Mouse (Mus musculus): ENCODE measurements around the gene Gart. TPM values are rescaled to one million over a fixed set of nuclear protein-coding genes. Genes with fewer than 3 reads are reported as not detected.
A peak's percentile ranks its signal among the peaks of the same experiment; 100 is the strongest.
"Not testable (repeated sequence)": the region's sequence is repeated elsewhere in the genome, so short reads cannot be mapped to it uniquely, and the experiment has no call there.

Gart gene
- polyA plus RNA-seq, 1 experiment from 2014 or later = 55.7 TPM

GRCm38 (mm10) chr16:91655285-91655684 lies 8.5 kb upstream of the Gart start:
- Histone ChIP-seq H3K27ac (no peak overlapping the region), H3K36me3 (replicated peaks; ENCODE audit: control insufficient read depth, insufficient read depth) (peaks cover 90% of the 10 kb centered on the region), H3K4me1 (replicated peaks; ENCODE audit: control insufficient read depth, insufficient read depth, low read length) (peaks cover 6% of the 10 kb centered on the region), H3K27me3 (ENCODE audit: control insufficient read depth, insufficient read depth, low read length) (no peaks in the 10 kb centered on the region), H3K9me3 (ENCODE audit: control insufficient read depth, low read length) (no peaks in the 10 kb centered on the region), H3K4me3 (replicated peaks; ENCODE audit: low read length) (no peak overlapping the region), H3K9ac (no peak overlapping the region), H3K4me2 (replicated peaks) (no peak overlapping the region)
- WGBS = over 99% methylated on average over 9 of the region's 9 CpGs
- ATAC-seq (ENCODE audit: low FRiP score) (no peak), DNase-seq (ENCODE audit: low spot score) (no peak)

- Histone ChIP-seq H3K9me3 (ENCODE audit: control insufficient read depth, low read length) (no peaks in the 10 kb centered on the region), H3K4me2 (replicated peaks) (no peak overlapping the region), H3K4me3 (replicated peaks; ENCODE audit: low read length) (no peak overlapping the region), H3K9ac (no peak overlapping the region), H3K27me3 (ENCODE audit: control insufficient read depth, insufficient read depth, low read length) (no peaks in the 10 kb centered on the region), H3K27ac (no peak overlapping the region), H3K36me3 (replicated peaks; ENCODE audit: control insufficient read depth, insufficient read depth) (peaks cover 59% of the 10 kb centered on the region), H3K4me1 (replicated peaks; ENCODE audit: control insufficient read depth, insufficient read depth, low read length) (peaks cover 15% of the 10 kb centered on the region)
- DNase-seq (ENCODE audit: low spot score) (no peak), ATAC-seq (ENCODE audit: low FRiP score) (no peak)
- WGBS = 87% methylated on average over 3 of the region's 3 CpGs
Observed at GRCm38 (mm10) chr16:91652191-91652590, 5.4 kb upstream of the Gart start.

- Histone ChIP-seq H3K36me3 (replicated peaks; ENCODE audit: control insufficient read depth, insufficient read depth) (peaks cover 35% of the 10 kb centered on the region), H3K27me3 (ENCODE audit: control insufficient read depth, insufficient read depth, low read length) (no peaks in the 10 kb centered on the region), H3K4me3 (replicated peaks; ENCODE audit: low read length) (no peak overlapping the region), H3K4me2 (replicated peaks) (peak overlapping the region; percentile 29; the same call in 1 of the 2 replicates), H3K4me1 (replicated peaks; ENCODE audit: control insufficient read depth, insufficient read depth, low read length) (peaks cover 15% of the 10 kb centered on the region), H3K9me3 (ENCODE audit: control insufficient read depth, low read length) (no peaks in the 10 kb centered on the region), H3K27ac (no peak overlapping the region), H3K9ac (no peak overlapping the region)
- DNase-seq (ENCODE audit: low spot score) = no peak
- no peak for ATAC-seq (ENCODE audit: low FRiP score)
Observed at GRCm38 (mm10) chr16:91649781-91650180, 3.0 kb upstream of the Gart start.

- peak overlapping the region; percentile 52 for H3K9ac ChIP-seq
Observed at GRCm38 (mm10) chr16:91649246-91649645, 2.5 kb upstream of the Gart start.

GRCm38 (mm10) chr16:91648220-91648550 lies 1.4 kb upstream of the Gart start:
- H3K27ac ChIP-seq = peak overlapping the region; percentile 96
- H3K27me3 ChIP-seq (ENCODE audit: control insufficient read depth, insufficient read depth, low read length) = no peaks in the 10 kb centered on the region
- peak; percentile 65 for DNase-seq (ENCODE audit: low spot score)
- peak; percentile 37 for ATAC-seq (ENCODE audit: low FRiP score)
- peaks cover 22% of the 10 kb centered on the region for H3K36me3 ChIP-seq (replicated peaks; ENCODE audit: control insufficient read depth, insufficient read depth)
- peak overlapping the region; percentile 60 for H3K4me2 ChIP-seq (replicated peaks)
- peak overlapping the region; percentile 88 for H3K9ac ChIP-seq
- H3K4me1 ChIP-seq (replicated peaks; ENCODE audit: control insufficient read depth, insufficient read depth, low read length) = peaks cover 15% of the 10 kb centered on the region
- H3K9me3 ChIP-seq (ENCODE audit: control insufficient read depth, low read length) = no peaks in the 10 kb centered on the region
- under 1% methylated on average over 22 of the region's 25 CpGs for WGBS
- peak overlapping the region; percentile 65 for H3K4me3 ChIP-seq (replicated peaks; ENCODE audit: low read length)

More at GRCm38 (mm10) chr16:91649246-91649645, 2.5 kb upstream of the Gart start:
- DNase-seq (ENCODE audit: low spot score) (no peak), ATAC-seq (ENCODE audit: low FRiP score) (no peak)
- H3K4me2 ChIP-seq (replicated peaks) = peak overlapping the region; percentile 60
- H3K4me3 ChIP-seq (replicated peaks; ENCODE audit: low read length) = peak overlapping the region; percentile 65
- H3K9me3 ChIP-seq (ENCODE audit: control insufficient read depth, low read length) = no peaks in the 10 kb centered on the region
- H3K4me1 ChIP-seq (replicated peaks; ENCODE audit: control insufficient read depth, insufficient read depth, low read length) = peaks cover 15% of the 10 kb centered on the region
- peaks cover 29% of the 10 kb centered on the region for H3K36me3 ChIP-seq (replicated peaks; ENCODE audit: control insufficient read depth, insufficient read depth)
- 51% methylated on average over 3 of the region's 3 CpGs for WGBS
- no peaks in the 10 kb centered on the region for H3K27me3 ChIP-seq (ENCODE audit: control insufficient read depth, insufficient read depth, low read length)
- no peak overlapping the region for H3K27ac ChIP-seq

GRCm38 (mm10) chr16:91647461-91648219 lies 888 bp upstream of the Gart start, which contains the start of gene Son:
Gene Son, plus strand, starts transcription at chr16:91647506.
- H3K4me2 ChIP-seq (replicated peaks) = peak within 1 kb of the TSS; percentile 96
- H3K36me3 ChIP-seq (replicated peaks; ENCODE audit: control insufficient read depth, insufficient read depth) = peaks cover 26% of the 10 kb centered on the region
- H3K27ac ChIP-seq = peak within 1 kb of the TSS; percentile 98
- under 1% methylated on average over 70 of the region's 70 CpGs for WGBS
- H3K27me3 ChIP-seq (ENCODE audit: control insufficient read depth, insufficient read depth, low read length) = no peaks in the 10 kb centered on the region
- ATAC-seq (ENCODE audit: low FRiP score) (peak; percentile 96), DNase-seq (ENCODE audit: low spot score) (peak; percentile 96)
- H3K9ac ChIP-seq = peak within 1 kb of the TSS; percentile 88
- peak within 1 kb of the TSS; percentile 65 for H3K4me3 ChIP-seq (replicated peaks; ENCODE audit: low read length)
- H3K4me1 ChIP-seq (replicated peaks; ENCODE audit: control insufficient read depth, insufficient read depth, low read length) = peaks cover 15% of the 10 kb centered on the region
- no peaks in the 10 kb centered on the region for H3K9me3 ChIP-seq (ENCODE audit: control insufficient read depth, low read length)

- Histone ChIP-seq H3K4me3 (replicated peaks; ENCODE audit: low read length) (peak overlapping the region; percentile 65), H3K4me2 (replicated peaks) (peak overlapping the region; percentile 96), H3K36me3 (replicated peaks; ENCODE audit: control insufficient read depth, insufficient read depth) (peaks cover 28% of the 10 kb centered on the region), H3K27me3 (ENCODE audit: control insufficient read depth, insufficient read depth, low read length) (no peaks in the 10 kb centered on the region), H3K9ac (peak overlapping the region; percentile 88), H3K27ac (peak overlapping the region; percentile 98), H3K4me1 (replicated peaks; ENCODE audit: control insufficient read depth, insufficient read depth, low read length) (peaks cover 14% of the 10 kb centered on the region), H3K9me3 (ENCODE audit: control insufficient read depth, low read length) (no peaks in the 10 kb centered on the region)
- no peak for ATAC-seq (ENCODE audit: low FRiP score)
- no peak for DNase-seq (ENCODE audit: low spot score)
- 3% methylated on average over 11 of the region's 11 CpGs for WGBS
Observed at GRCm38 (mm10) chr16:91645995-91646602, 653 bp downstream of the Gart start.

GRCm38 (mm10) chr16:91645420-91645819 lies 1.3 kb downstream of the Gart start:
- no CpG with 5 or more reads among the region's 2 CpGs for WGBS
- not testable (repeated sequence) for H3K27me3 ChIP-seq (ENCODE audit: control insufficient read depth, insufficient read depth, low read length); H3K27ac ChIP-seq; ATAC-seq (ENCODE audit: low FRiP score); H3K9me3 ChIP-seq (ENCODE audit: control insufficient read depth, low read length); DNase-seq (ENCODE audit: low spot score); H3K9ac ChIP-seq; H3K4me1 ChIP-seq (replicated peaks; ENCODE audit: control insufficient read depth, insufficient read depth, low read length); H3K4me2 ChIP-seq (replicated peaks); H3K4me3 ChIP-seq (replicated peaks; ENCODE audit: low read length)
- peaks cover 29% of the 10 kb centered on the region for H3K36me3 ChIP-seq (replicated peaks; ENCODE audit: control insufficient read depth, insufficient read depth)

GRCm38 (mm10) chr16:91644901-91645300 lies 1.9 kb downstream of the Gart start:
- WGBS = 84% methylated on average over 2 of the region's 2 CpGs
- no peaks in the 10 kb centered on the region for H3K9me3 ChIP-seq (ENCODE audit: control insufficient read depth, low read length)
- H3K4me3 ChIP-seq (replicated peaks; ENCODE audit: low read length) = no peak overlapping the region
- H3K4me1 ChIP-seq (replicated peaks; ENCODE audit: control insufficient read depth, insufficient read depth, low read length) = peaks cover 7% of the 10 kb centered on the region
- DNase-seq (ENCODE audit: low spot score) (no peak), ATAC-seq (ENCODE audit: low FRiP score) (no peak)
- H3K36me3 ChIP-seq (replicated peaks; ENCODE audit: control insufficient read depth, insufficient read depth) = peaks cover 35% of the 10 kb centered on the region
- H3K9ac ChIP-seq = no peak overlapping the region
- H3K4me2 ChIP-seq (replicated peaks) = no peak overlapping the region
- H3K27me3 ChIP-seq (ENCODE audit: control insufficient read depth, insufficient read depth, low read length) = no peaks in the 10 kb centered on the region
- no peak overlapping the region for H3K27ac ChIP-seq

All from hindbrain, embryonic 14.5 days (tissue).